Mouse (Mus musculus) liver, adult 2 months (tissue): ENCODE measurements around the gene Cdpf1. TPM values are rescaled to one million over a fixed set of nuclear protein-coding genes. Genes with fewer than 3 reads are reported as not detected.

Source experiments
- DNase-seq: peaks from one replicate; pipeline ENCODE4 v3.0.0-alpha.2; 2011; ENCODE audit warnings: low read depth, low spot score; ENCODE audit errors: extremely low read depth
- H3K27ac ChIP-seq: fragments of 200-500 bp; replicated peaks from 2 replicates; pipeline ENCODE4 v1.5.1; 2012; ENCODE audit warnings: low read depth, mild to moderate bottlenecking, control low read depth, inconsistent platforms, low read length; ENCODE audit not compliant: insufficient read depth
- H3K27me3 ChIP-seq: fragments of 200-500 bp; 2 replicates; pipeline ENCODE4 v1.6.1; 2012; ENCODE audit warnings: mild to moderate bottlenecking, moderate library complexity, low read length, inconsistent platforms; ENCODE audit not compliant: control insufficient read depth, insufficient read depth
- H3K36me3 ChIP-seq: fragments of 200-500 bp; 2 replicates; pipeline ENCODE4 v1.6.1; 2012; ENCODE audit warnings: low read length, inconsistent platforms; ENCODE audit not compliant: control insufficient read depth, insufficient read depth
- H3K4me1 ChIP-seq: fragments of 200-500 bp; 2 replicates; pipeline ENCODE4 v1.6.1; 2011; ENCODE audit warnings: low read length; ENCODE audit not compliant: control insufficient read depth, insufficient read depth
- H3K4me3 ChIP-seq: fragments of 200-500 bp; 2 replicates; pipeline ENCODE4 v1.5.1; 2011; ENCODE audit warnings: low read depth, mild to moderate bottlenecking, control low read depth, low read length, moderate library complexity; ENCODE audit not compliant: insufficient read depth
- H3K79me2 ChIP-seq: fragments of 200-500 bp; 2 replicates; pipeline ENCODE4 v1.6.1; 2012; ENCODE audit warnings: inconsistent platforms, mild to moderate bottlenecking, low read length, moderate library complexity; ENCODE audit not compliant: control insufficient read depth, insufficient read depth
- H3K9ac ChIP-seq: fragments of 200-500 bp; 2 replicates; pipeline ENCODE4 v1.6.1; 2012; ENCODE audit warnings: low read depth, mild to moderate bottlenecking, control low read depth, inconsistent platforms, low read length
- CTCF ChIP-seq: fragments of 200-500 bp; IDR thresholded peaks from 2 replicates; pipeline ENCODE4 v1.5.1; 2011; ENCODE audit warnings: low read depth, low read length, control low read depth
- POLR2A ChIP-seq: fragments of 200-500 bp; IDR thresholded peaks from 2 replicates; pipeline ENCODE4 v1.6.1; 2011; ENCODE audit warnings: low read length, control low read depth; ENCODE audit not compliant: insufficient read depth; ENCODE audit errors: extremely low read depth
- WGBS: fragments of 180-500 bp; shearing (Covaris S2); methylation state at CpG from one replicate; pipeline ENCODE4 v1.1.7; 2018; 5-methylcytosine and 5-hydroxymethylcytosine counted together
- polyA plus RNA-seq: library from polyadenylated mRNA; depleted of rRNA; stranded (reverse); fragments of >200 nt; gene quantifications from 2 replicates; pipeline ENCODE4 v1.2.3, GENCODE M21; 2012
- total RNA-seq: library from RNA; depleted of rRNA; stranded (reverse); fragments of >200 nt; gene quantifications from 2 replicates; pipeline ENCODE4 v1.2.3, GENCODE M21; 2014

The Cdpf1 gene
- total and polyA plus RNA-seq, 2 experiments: 11.6 to 19.6 TPM

GRCm38 (mm10) chr15:85808434-85808833, 3.1 kb downstream of the Cdpf1 start:
- H3K4me1 ChIP-seq: peaks cover 8% of the 10 kb centered on the region
- H3K36me3 ChIP-seq: peaks cover 12% of the 10 kb centered on the region
- H3K9ac ChIP-seq: no peak overlapping the region
- peak; percentile 50; the same call in 1 of the 2 replicates for TF ChIP-seq CTCF
- no peak for TF ChIP-seq POLR2A
- no peaks in the 10 kb centered on the region for H3K79me2 ChIP-seq
- no peaks in the 10 kb centered on the region for H3K27me3 ChIP-seq
- peak; percentile 62 for DNase-seq
- H3K27ac ChIP-seq: no peak overlapping the region; the same call in 1 of the 2 replicates
- WGBS: 34% methylated on average over 8 of the region's 8 CpGs
- H3K4me3 ChIP-seq: no peak overlapping the region

- Histone ChIP-seq H3K4me3 (no peak overlapping the region), H3K36me3 (peaks cover 16% of the 10 kb centered on the region), H3K27me3 (no peaks in the 10 kb centered on the region), H3K4me1 (peaks cover 8% of the 10 kb centered on the region), H3K9ac (no peak overlapping the region), H3K79me2 (no peaks in the 10 kb centered on the region), H3K27ac (no peak overlapping the region; the same call in 1 of the 2 replicates)
- DNase-seq: no peak
- no peak for TF ChIP-seq POLR2A
- TF ChIP-seq CTCF: no peak
- whole genome bisulfite sequencing: 57% methylated on average over 6 of the region's 6 CpGs
Observed at GRCm38 (mm10) chr15:85808031-85808430, 3.5 kb downstream of the Cdpf1 start.

GRCm38 (mm10) chr15:85807404-85807803, 4.1 kb downstream of the Cdpf1 start:
- 64% methylated on average over 4 of the region's 4 CpGs for WGBS
- no peak for TF ChIP-seq POLR2A
- TF ChIP-seq CTCF: no peak
- Histone ChIP-seq H3K27ac (no peak overlapping the region), H3K36me3 (peaks cover 21% of the 10 kb centered on the region), H3K79me2 (no peaks in the 10 kb centered on the region), H3K4me1 (peaks cover 8% of the 10 kb centered on the region), H3K4me3 (no peak overlapping the region), H3K27me3 (no peaks in the 10 kb centered on the region), H3K9ac (no peak overlapping the region)
- DNase-seq: no peak

- 34% methylated on average over 4 of the region's 4 CpGs for WGBS
- Histone ChIP-seq H3K27me3 (no peaks in the 10 kb centered on the region), H3K79me2 (no peaks in the 10 kb centered on the region), H3K9ac (no peak overlapping the region), H3K36me3 (peaks cover 26% of the 10 kb centered on the region), H3K4me3 (no peak overlapping the region), H3K4me1 (peaks cover 8% of the 10 kb centered on the region), H3K27ac (no peak overlapping the region)
- no peak for DNase-seq
- TF ChIP-seq POLR2A (no peak), CTCF (no peak)
Observed at GRCm38 (mm10) chr15:85806886-85807285, 4.6 kb downstream of the Cdpf1 start.

GRCm38 (mm10) chr15:85802931-85803330, 8.6 kb downstream of the Cdpf1 start:
- H3K9ac ChIP-seq: no peak overlapping the region
- peaks cover 61% of the 10 kb centered on the region for H3K36me3 ChIP-seq
- H3K4me1 ChIP-seq: no peaks in the 10 kb centered on the region
- H3K27ac ChIP-seq: no peak overlapping the region
- H3K4me3 ChIP-seq: no peak overlapping the region
- H3K79me2 ChIP-seq: no peaks in the 10 kb centered on the region
- DNase-seq: peak; percentile 60
- TF ChIP-seq CTCF: no peak
- no peak for TF ChIP-seq POLR2A
- WGBS: 76% methylated on average over 2 of the region's 2 CpGs
- H3K27me3 ChIP-seq: no peaks in the 10 kb centered on the region

GRCm38 (mm10) chr15:85798676-85799075, 12.8 kb downstream of the Cdpf1 start:
- H3K27me3 ChIP-seq: no peaks in the 10 kb centered on the region
- peaks cover 88% of the 10 kb centered on the region for H3K36me3 ChIP-seq
- WGBS: 90% methylated on average over 8 of the region's 8 CpGs
- no peak overlapping the region for H3K9ac ChIP-seq
- no peaks in the 10 kb centered on the region; the same call in 1 of the 2 replicates for H3K79me2 ChIP-seq
- TF ChIP-seq POLR2A (no peak), CTCF (no peak)
- DNase-seq: no peak
- H3K27ac ChIP-seq: no peak overlapping the region
- H3K4me3 ChIP-seq: no peak overlapping the region
- H3K4me1 ChIP-seq: no peaks in the 10 kb centered on the region
